ENCODE assay signal across 13 mouse cellular contexts in the genomic region with DNA sequence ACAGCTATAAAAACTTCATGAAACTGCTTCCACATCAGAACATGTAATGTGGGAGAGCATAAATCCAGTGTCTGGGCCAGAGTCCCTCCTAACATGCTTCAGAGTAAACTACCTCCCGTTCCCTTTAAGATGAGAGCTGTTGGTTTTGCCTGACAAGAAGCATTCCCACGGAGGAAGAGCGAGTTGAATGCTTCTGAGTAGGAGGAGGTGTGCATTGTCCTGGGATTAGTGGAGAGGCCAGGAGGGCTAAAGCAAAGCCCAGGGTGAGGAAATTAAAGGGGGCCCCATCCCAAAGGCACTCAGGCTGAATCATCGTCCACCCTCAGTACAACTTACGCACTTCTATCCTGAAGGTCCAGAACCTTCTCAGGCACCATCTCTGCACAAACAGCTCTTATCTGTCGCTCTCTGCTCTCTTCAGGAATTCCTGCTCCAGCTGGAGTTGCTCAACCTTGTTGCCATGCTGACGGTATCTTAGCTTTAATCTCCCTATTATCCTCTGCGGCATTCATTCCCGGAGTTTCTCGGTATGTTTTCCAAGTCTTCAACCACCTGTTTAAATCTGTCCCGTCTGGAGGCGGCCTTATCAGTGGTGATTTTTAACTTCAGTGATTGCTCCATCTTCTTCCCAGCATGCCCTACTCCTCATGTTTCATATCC.
DNase-seq lines count a peak whose midpoint lies in the region; ATAC-seq and TF ChIP-seq lines count a peak whose summit lies in the region.
"Had no signal": no experiment of that assay in that cellular context is flagged by ENCODE, and none has a peak within 500 bp of the region (broad histone marks: within the 10 kb centered on the region; RNA-seq: fewer than 3 reads in every experiment).

No protein-coding gene starts in this region.

- no peak for TF ChIP-seq CTCF in lung, embryonic 14.5 days (IDR thresholded peaks at IDR 0.05; ENCODE audit: low read depth)

- no peak overlapping the region for H3K27ac ChIP-seq in forebrain, embryonic 11.5 days (ENCODE audit: low read depth, low read length)
- no peak overlapping the region for H3K27ac ChIP-seq in forebrain, embryonic 13.5 days
- 0 out of 2 replicates have a peak overlapping the region, but pooled peaks have one; percentile 13 for H3K27ac ChIP-seq in lung, embryonic 14.5 days (ENCODE audit: low read depth)
- H3K27ac ChIP-seq in embryonic facial prominence, embryonic 10.5 days (replicated peaks): no peak overlapping the region
- H3K27ac ChIP-seq: macrophage had no signal

- DNase-seq in forebrain, embryonic 11.5 days (ENCODE audit: low spot score): no peak
- DNase-seq in lung, embryonic 14.5 days: peak; percentile 32
- no peak for DNase-seq in lung, postnatal 4 days
- DNase-seq in embryonic facial prominence, embryonic 10.5 days (ENCODE audit: low spot score): peak; percentile 17
- DNase-seq in mesoderm, embryonic 11.5 days (ENCODE audit: low read depth, low spot score): peak; percentile 50
- no peak for DNase-seq in ovary, postnatal 14 days (ENCODE audit: low spot score)
- no peak for DNase-seq in frontal cortex, postnatal 36 days (ENCODE audit: low spot score in 2 of 2)
- DNase-seq: adrenal gland, adult 8-10 months; right cerebral cortex, postnatal 4 days had no signal

- H3K4me2 ChIP-seq in forebrain, embryonic 11.5 days (ENCODE audit: low read depth, low read length, severe bottlenecking): peak overlapping the region; percentile 18; the same call in 1 of the 2 replicates
- H3K4me2 ChIP-seq in forebrain, embryonic 13.5 days: no peak overlapping the region
- H3K4me2 ChIP-seq in lung, embryonic 14.5 days: no peak overlapping the region

- H3K9ac ChIP-seq in forebrain, embryonic 11.5 days (ENCODE audit: low read length): no peak overlapping the region
- H3K9ac ChIP-seq in forebrain, embryonic 13.5 days: no peak overlapping the region
- no peak overlapping the region for H3K9ac ChIP-seq in lung, embryonic 14.5 days

- H3K36me3 ChIP-seq in forebrain, embryonic 11.5 days (ENCODE audit: control insufficient read depth, insufficient read depth, low read length): no peaks in the 10 kb centered on the region
- H3K36me3 ChIP-seq in forebrain, embryonic 13.5 days (ENCODE audit: poor library complexity, severe bottlenecking): no peaks in the 10 kb centered on the region
- no peaks in the 10 kb centered on the region for H3K36me3 ChIP-seq in lung, embryonic 14.5 days (ENCODE audit: insufficient read depth)
- H3K36me3 ChIP-seq in embryonic facial prominence, embryonic 10.5 days (replicated peaks): no peaks in the 10 kb centered on the region
- H3K36me3 ChIP-seq: G1E had no signal

- no peaks in the 10 kb centered on the region for H3K27me3 ChIP-seq in forebrain, embryonic 11.5 days (ENCODE audit: control insufficient read depth, insufficient read depth, low read length)
- H3K27me3 ChIP-seq in forebrain, embryonic 13.5 days: no peaks in the 10 kb centered on the region
- no peaks in the 10 kb centered on the region for H3K27me3 ChIP-seq in lung, embryonic 14.5 days (ENCODE audit: insufficient read depth, low read length)
- no peaks in the 10 kb centered on the region for H3K27me3 ChIP-seq in embryonic facial prominence, embryonic 10.5 days (replicated peaks; ENCODE audit: low read depth, poor library complexity, severe bottlenecking)

- 8% methylated on average over 12 of the region's 12 CpGs for WGBS in forebrain, embryonic 11.5 days
- WGBS in forebrain, embryonic 13.5 days: 5% methylated on average over 12 of the region's 12 CpGs
- WGBS in lung, embryonic 14.5 days: 13% methylated on average over 12 of the region's 12 CpGs
- WGBS in embryonic facial prominence, embryonic 10.5 days: 27% methylated on average over 12 of the region's 12 CpGs

- H3K9me3 ChIP-seq in forebrain, embryonic 11.5 days (ENCODE audit: control insufficient read depth, low read length): no peaks in the 10 kb centered on the region
- H3K9me3 ChIP-seq in forebrain, embryonic 13.5 days (replicated peaks): no peaks in the 10 kb centered on the region
- no peaks in the 10 kb centered on the region for H3K9me3 ChIP-seq in lung, embryonic 14.5 days (ENCODE audit: low read depth, low read length)
- H3K9me3 ChIP-seq in embryonic facial prominence, embryonic 10.5 days: no peaks in the 10 kb centered on the region
- H3K9me3 ChIP-seq: G1E had no signal

- no peak overlapping the region for H3K4me3 ChIP-seq in forebrain, embryonic 11.5 days (ENCODE audit: low read depth, low read length)
- no peak overlapping the region for H3K4me3 ChIP-seq in forebrain, embryonic 13.5 days
- no peak overlapping the region for H3K4me3 ChIP-seq in lung, embryonic 14.5 days (ENCODE audit: low read depth, low read length)
- H3K4me3 ChIP-seq in embryonic facial prominence, embryonic 10.5 days: no peak overlapping the region

- peaks cover 13% of the 10 kb centered on the region; the same call in 1 of the 2 replicates for H3K4me1 ChIP-seq in forebrain, embryonic 11.5 days (replicated peaks; ENCODE audit: control insufficient read depth, insufficient read depth, low read length)
- H3K4me1 ChIP-seq in forebrain, embryonic 13.5 days: peaks cover 21% of the 10 kb centered on the region
- H3K4me1 ChIP-seq in lung, embryonic 14.5 days (ENCODE audit: insufficient read depth): no peaks in the 10 kb centered on the region; the same call in 1 of the 2 replicates
- peaks cover 15% of the 10 kb centered on the region for H3K4me1 ChIP-seq in embryonic facial prominence, embryonic 10.5 days

- ATAC-seq in forebrain, embryonic 11.5 days (replicated peaks; ENCODE audit: low FRiP score): no peak
- no peak for ATAC-seq in forebrain, embryonic 13.5 days
- ATAC-seq in lung, embryonic 14.5 days (ENCODE audit: insufficient read depth): no peak
- ATAC-seq: hindbrain, embryonic 16.5 days had no signal

Comparison
In these comparisons a context has a peak if more than half of its experiments do, and no peak if none do; other contexts are left out.
1. DNase-seq: peak in lung, embryonic 14.5 days (single experiment), embryonic facial prominence, embryonic 10.5 days (single experiment) and mesoderm, embryonic 11.5 days (single experiment); none in forebrain, embryonic 11.5 days (single experiment), lung, postnatal 4 days (0 of 2), ovary, postnatal 14 days (single experiment) and frontal cortex, postnatal 36 days (0 of 2).